Mouse (Mus musculus): ENCODE measurements around the gene Col18a1. TPM values are rescaled to one million over a fixed set of nuclear protein-coding genes. Genes with fewer than 3 reads are reported as not detected.

The Col18a1 gene
- total RNA-seq, 2 experiments from 2014 or later, result 3.8 to 6.0 TPM

GRCm38 (mm10) chr10:77200295-77200694 lies 33.9 kb upstream of the Col18a1 start:
- DNase-seq, result peak; percentile 44
- TF ChIP-seq CTCF (IDR thresholded peaks at IDR 0.05), result no peak
- no peak overlapping the region for H3K4me3 ChIP-seq
- intact Hi-C loops (cut with DNase I), result no loop called here
- no peak overlapping the region for H3K27ac ChIP-seq

- no peak overlapping the region for H3K27ac ChIP-seq
- no peak for TF ChIP-seq CTCF (IDR thresholded peaks at IDR 0.05)
- no peak for DNase-seq
- intact Hi-C loops (cut with DNase I), result no loop called here
- H3K4me3 ChIP-seq, result no peak overlapping the region
These were observed 32.9 kb upstream of the Col18a1 start for GRCm38 (mm10) chr10:77199229-77199628.

- no peak for DNase-seq
- intact Hi-C loops (cut with DNase I), result no loop called here
- no peak overlapping the region for H3K4me3 ChIP-seq
- no peak for TF ChIP-seq CTCF (IDR thresholded peaks at IDR 0.05)
- H3K27ac ChIP-seq, result no peak overlapping the region
These were observed 31.3 kb upstream of the Col18a1 start for GRCm38 (mm10) chr10:77197469-77198209.

- intact Hi-C loops (cut with DNase I), result no loop called here
- no peak overlapping the region for H3K27ac ChIP-seq
- no peak for DNase-seq
- H3K4me3 ChIP-seq, result no peak overlapping the region
- no peak for TF ChIP-seq CTCF (IDR thresholded peaks at IDR 0.05)
These were observed 30.3 kb upstream of the Col18a1 start for GRCm38 (mm10) chr10:77196676-77197075.

GRCm38 (mm10) chr10:77196115-77196514 lies 29.8 kb upstream of the Col18a1 start:
- Histone ChIP-seq H3K4me3 (no peak overlapping the region), H3K27ac (no peak overlapping the region)
- intact Hi-C loops (cut with DNase I), result no loop called here
- TF ChIP-seq CTCF (IDR thresholded peaks at IDR 0.05), result no peak
- no peak for DNase-seq

- Histone ChIP-seq H3K27ac (no peak overlapping the region), H3K4me3 (no peak overlapping the region)
- TF ChIP-seq CTCF (IDR thresholded peaks at IDR 0.05), result no peak
- no peak for DNase-seq
- intact Hi-C loops (cut with DNase I), result no loop called here
These were observed 27.1 kb upstream of the Col18a1 start for GRCm38 (mm10) chr10:77193495-77193894.

GRCm38 (mm10) chr10:77192745-77193144 lies 26.4 kb upstream of the Col18a1 start:
- DNase-seq, result no peak
- no peak for TF ChIP-seq CTCF (IDR thresholded peaks at IDR 0.05)
- no peak overlapping the region for H3K4me3 ChIP-seq
- intact Hi-C loops (cut with DNase I), result no loop called here
- H3K27ac ChIP-seq, result no peak overlapping the region

- no peak overlapping the region for H3K27ac ChIP-seq
- no peak for DNase-seq
- no peak for TF ChIP-seq CTCF (IDR thresholded peaks at IDR 0.05)
- intact Hi-C loops (cut with DNase I), result no loop called here
- H3K4me3 ChIP-seq, result no peak overlapping the region
These were observed 24.9 kb upstream of the Col18a1 start for GRCm38 (mm10) chr10:77190967-77191915.

GRCm38 (mm10) chr10:77187427-77187826 lies 21.1 kb upstream of the Col18a1 start:
- H3K27ac ChIP-seq, result no peak overlapping the region
- H3K4me3 ChIP-seq, result no peak overlapping the region
- no peak for TF ChIP-seq CTCF (IDR thresholded peaks at IDR 0.05)
- intact Hi-C loops (cut with DNase I), result no loop called here
- no peak for DNase-seq

- no peak for TF ChIP-seq CTCF (IDR thresholded peaks at IDR 0.05)
- intact Hi-C loops (cut with DNase I), result loop anchor here (5.0 kb wide), 1 partner anchor 44 kb away; no protein-coding TSS in a partner anchor
- Histone ChIP-seq H3K4me3 (no peak overlapping the region), H3K27ac (no peak overlapping the region)
- DNase-seq, result no peak
These were observed 16.5 kb upstream of the Col18a1 start for GRCm38 (mm10) chr10:77182804-77183331.

GRCm38 (mm10) chr10:77180110-77180509 lies 13.8 kb upstream of the Col18a1 start:
- DNase-seq, result no peak
- Histone ChIP-seq H3K27ac (no peak overlapping the region), H3K4me3 (no peak overlapping the region)
- no peak for TF ChIP-seq CTCF (IDR thresholded peaks at IDR 0.05)
- intact Hi-C loops (cut with DNase I), result loop anchor here (5.0 kb wide), 1 partner anchor 47 kb away; no protein-coding TSS in a partner anchor

- H3K27ac ChIP-seq, result no peak overlapping the region
- intact Hi-C loops (cut with DNase I), result no loop called here
- no peak overlapping the region for H3K4me3 ChIP-seq
- no peak for DNase-seq
- no peak for TF ChIP-seq CTCF (IDR thresholded peaks at IDR 0.05)
These were observed 12.3 kb upstream of the Col18a1 start for GRCm38 (mm10) chr10:77178691-77179090.

- intact Hi-C loops (cut with DNase I), result no loop called here
- no peak overlapping the region for H3K27ac ChIP-seq
- H3K4me3 ChIP-seq, result no peak overlapping the region
- no peak for TF ChIP-seq CTCF (IDR thresholded peaks at IDR 0.05)
- DNase-seq, result no peak
These were observed 4.1 kb upstream of the Col18a1 start for GRCm38 (mm10) chr10:77170400-77170799.
